In genomic region chr3:55352529-55352928, GRCm38 (mm10) we compare ENCODE assay signal across 11 mouse cellular contexts.
DNase-seq lines count a peak whose midpoint lies in the region; ATAC-seq and TF ChIP-seq lines count a peak whose summit lies in the region.
"Had no signal": no experiment of that assay in that cellular context is flagged by ENCODE, and none has a peak within 500 bp of the region (broad histone marks: within the 10 kb centered on the region; RNA-seq: fewer than 3 reads in every experiment).

No protein-coding gene starts in this region.

- peak; percentile 24 for DNase-seq in heart, adult 8-10 months (ENCODE audit: low spot score)
- DNase-seq in heart, postnatal 4 days, result no peak
- peak; percentile 43 for DNase-seq in forebrain, postnatal 0 days
- DNase-seq in midbrain, embryonic 14.5 days, result no peak
- no peak for DNase-seq in spleen, adult 18-20 months
- DNase-seq in cerebellum, postnatal 36 days, result no peak
- DNase-seq: cerebellum, adult 9-11 months had no signal

- 0 out of 2 replicates have a peak, but pooled peaks have one; percentile 5 for ATAC-seq in forebrain, postnatal 0 days
- ATAC-seq in midbrain, embryonic 14.5 days (ENCODE audit: low FRiP score, low TSS enrichment), result no peak
- ATAC-seq in inflammation-experienced regulatory T-cells, adult 6 months, result no peak
- ATAC-seq: intestine, embryonic 15.5 days had no signal

- TF ChIP-seq CTCF in cortical plate, adult 2 months (IDR thresholded peaks at IDR 0.05; ENCODE audit: extremely low read depth, insufficient read depth, low read length), result no peak
- TF ChIP-seq CTCF in forebrain, postnatal 0 days (IDR thresholded peaks at IDR 0.05; ENCODE audit: low read depth), result no peak

- H3K9ac ChIP-seq in forebrain, postnatal 0 days, result peak overlapping the region; percentile 25; the same call in 1 of the 2 replicates
- peak overlapping the region; percentile 48; the same call in 1 of the 2 replicates for H3K9ac ChIP-seq in midbrain, embryonic 14.5 days (replicated peaks; ENCODE audit: low read length)
- H3K9ac ChIP-seq: intestine, embryonic 15.5 days; liver, embryonic 15.5 days had no signal

- no peaks in the 10 kb centered on the region for H3K27me3 ChIP-seq in forebrain, postnatal 0 days (ENCODE audit: insufficient read depth, low read length)
- H3K27me3 ChIP-seq in midbrain, embryonic 14.5 days (ENCODE audit: control insufficient read depth, insufficient read depth, low read length), result no peaks in the 10 kb centered on the region
- H3K27me3 ChIP-seq: intestine, embryonic 15.5 days; liver, embryonic 15.5 days had no signal

- peaks cover 26% of the 10 kb centered on the region for H3K4me1 ChIP-seq in cortical plate, adult 2 months (ENCODE audit: control insufficient read depth, insufficient read depth, low read length)
- H3K4me1 ChIP-seq in forebrain, postnatal 0 days (ENCODE audit: insufficient read depth), result peaks cover 68% of the 10 kb centered on the region
- peaks cover 68% of the 10 kb centered on the region for H3K4me1 ChIP-seq in midbrain, embryonic 14.5 days (ENCODE audit: control insufficient read depth, insufficient read depth, low read length)
- H3K4me1 ChIP-seq: liver, embryonic 15.5 days had no signal

- H3K4me3 ChIP-seq in cortical plate, adult 2 months (ENCODE audit: insufficient read depth, low read length), result no peak overlapping the region
- no peak overlapping the region for H3K4me3 ChIP-seq in forebrain, postnatal 0 days (ENCODE audit: low read depth, low read length)
- no peak overlapping the region for H3K4me3 ChIP-seq in midbrain, embryonic 14.5 days (replicated peaks; ENCODE audit: low read depth, low read length)
- H3K4me3 ChIP-seq: intestine, embryonic 15.5 days; liver, embryonic 15.5 days had no signal

- H3K36me3 ChIP-seq in forebrain, postnatal 0 days (ENCODE audit: insufficient read depth), result no peaks in the 10 kb centered on the region
- H3K36me3 ChIP-seq in midbrain, embryonic 14.5 days (ENCODE audit: control insufficient read depth, insufficient read depth, low read length), result no peaks in the 10 kb centered on the region; the same call in 1 of the 2 replicates
- H3K36me3 ChIP-seq: intestine, embryonic 15.5 days; liver, embryonic 15.5 days had no signal

- 0 out of 2 replicates have a peak overlapping the region, but pooled peaks have one; percentile 2 for H3K4me2 ChIP-seq in forebrain, postnatal 0 days (ENCODE audit: low read depth)
- H3K4me2 ChIP-seq in midbrain, embryonic 14.5 days (ENCODE audit: low read length), result peak overlapping the region; percentile 32; the same call in 1 of the 2 replicates
- H3K4me2 ChIP-seq: intestine, embryonic 15.5 days; liver, embryonic 15.5 days had no signal

- H3K27ac ChIP-seq in cortical plate, adult 2 months (ENCODE audit: insufficient read depth, low read length), result peak overlapping the region; percentile 49; the same call in 1 of the 2 replicates
- peak overlapping the region; percentile 87 for H3K27ac ChIP-seq in forebrain, postnatal 0 days (ENCODE audit: low read depth, low read length)
- peak overlapping the region; percentile 92 for H3K27ac ChIP-seq in midbrain, embryonic 14.5 days (replicated peaks; ENCODE audit: low read depth, low read length)
- H3K27ac ChIP-seq: intestine, embryonic 15.5 days; liver, embryonic 15.5 days had no signal

- 59% methylated on average over 14 of the region's 14 CpGs for WGBS in forebrain, postnatal 0 days
- 68% methylated on average over 14 of the region's 14 CpGs for WGBS in midbrain, embryonic 14.5 days

- H3K9me3 ChIP-seq in forebrain, postnatal 0 days (ENCODE audit: low read length), result no peaks in the 10 kb centered on the region
- no peaks in the 10 kb centered on the region for H3K9me3 ChIP-seq in midbrain, embryonic 14.5 days (ENCODE audit: control insufficient read depth, low read length)
- H3K9me3 ChIP-seq: intestine, embryonic 15.5 days; liver, embryonic 15.5 days had no signal

- no peak for TF ChIP-seq POLR2A in cortical plate, adult 2 months (IDR thresholded peaks at IDR 0.05; ENCODE audit: extremely low read depth, insufficient read depth, low read length)

Comparison
In these comparisons a context has a peak if more than half of its experiments do, and no peak if none do; other contexts are left out.
1. DNase-seq: peak in heart, adult 8-10 months (single experiment) and forebrain, postnatal 0 days (single experiment); none in heart, postnatal 4 days (single experiment), midbrain, embryonic 14.5 days (single experiment), spleen, adult 18-20 months (0 of 2) and cerebellum, postnatal 36 days (0 of 2).
2. Peak in every context shown above with its lines, with median percentiles within 50 percentile points of each other: H3K27ac ChIP-seq.